Mouse (Mus musculus) telencephalon, adult 2 months (tissue): ENCODE data around the gene Smyd5.

Experiments used
- DNase-seq: peaks from one replicate; pipeline ENCODE4 v3.0.0-alpha.2; 2011; ENCODE audit warnings: low read depth, low spot score

Gene Smyd5

DNA sequence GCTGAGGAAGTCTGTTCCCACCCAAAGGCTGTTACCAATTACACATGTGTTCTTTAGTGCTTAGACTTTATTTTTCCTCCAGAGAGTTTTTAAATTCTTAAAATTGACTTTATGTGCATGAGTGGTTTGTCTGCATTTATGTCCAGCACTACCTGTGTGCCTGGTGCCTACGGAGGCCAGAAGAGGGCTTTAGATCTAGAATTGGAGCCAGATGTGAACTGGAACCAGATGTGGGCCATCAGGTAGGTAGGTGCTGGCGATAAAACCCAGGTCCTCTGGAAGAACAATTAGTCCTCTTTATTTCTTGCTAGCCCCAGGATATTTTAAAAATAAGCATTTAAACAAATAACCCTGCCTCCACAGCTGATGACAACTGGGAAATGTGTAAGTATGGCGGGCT is 59.8 kb downstream of the Smyd5 start:
- no peak for DNase-seq
